Mouse (Mus musculus): ENCODE measurements around the gene Mdm2.
A peak's percentile ranks its signal among the peaks of the same experiment; 100 is the strongest.

The Mdm2 gene

GRCm38 (mm10) chr10:117695027-117695426 is 15.5 kb downstream of the Mdm2 start:
- DNase-seq: no peak

- DNase-seq: no peak
These were observed 16.2 kb downstream of the Mdm2 start for GRCm38 (mm10) chr10:117694255-117694953.

- no peak for DNase-seq
These were observed 17.6 kb downstream of the Mdm2 start for GRCm38 (mm10) chr10:117692953-117693352.

GRCm38 (mm10) chr10:117692173-117692572 is 18.4 kb downstream of the Mdm2 start:
- DNase-seq: no peak

GRCm38 (mm10) chr10:117691389-117691968 is 19.1 kb downstream of the Mdm2 start:
- DNase-seq: no peak

- DNase-seq: no peak
These were observed 19.7 kb downstream of the Mdm2 start for GRCm38 (mm10) chr10:117690770-117691296.

GRCm38 (mm10) chr10:117690101-117690352 is 20.5 kb downstream of the Mdm2 start:
- DNase-seq: no peak

- no peak for DNase-seq
These were observed 21.1 kb downstream of the Mdm2 start for GRCm38 (mm10) chr10:117689297-117690100.

GRCm38 (mm10) chr10:117688204-117689151 is 22.1 kb downstream of the Mdm2 start:
- no peak for DNase-seq

GRCm38 (mm10) chr10:117687577-117687976 is 23.0 kb downstream of the Mdm2 start:
- DNase-seq: no peak

GRCm38 (mm10) chr10:117687018-117687417 is 23.5 kb downstream of the Mdm2 start:
- no peak for DNase-seq

- DNase-seq: no peak
These were observed 24.5 kb downstream of the Mdm2 start for GRCm38 (mm10) chr10:117685849-117686591.

GRCm38 (mm10) chr10:117685171-117685848 is 25.2 kb downstream of the Mdm2 start:
- DNase-seq: no peak

- DNase-seq: no peak
These were observed 26.0 kb downstream of the Mdm2 start for GRCm38 (mm10) chr10:117684298-117685170.

- no peak for DNase-seq
These were observed 26.9 kb downstream of the Mdm2 start for GRCm38 (mm10) chr10:117683734-117684037.

GRCm38 (mm10) chr10:117682858-117683733 is 27.5 kb downstream of the Mdm2 start:
- DNase-seq: no peak

GRCm38 (mm10) chr10:117681999-117682857 is 28.3 kb downstream of the Mdm2 start:
- peak; percentile 35 for DNase-seq

GRCm38 (mm10) chr10:117681543-117681942 is 29.0 kb downstream of the Mdm2 start:
- DNase-seq: no peak

Data from right cerebral cortex, postnatal 4 days (tissue).